Mouse (Mus musculus): Measurements from ENCODE around the gene Usp2. TPM values are rescaled to one million over a fixed set of nuclear protein-coding genes. Genes with fewer than 3 reads are reported as not detected.

The Usp2 gene
- polyA plus RNA-seq, 1 experiment from 2014 or later: 18.6 TPM

DNA sequence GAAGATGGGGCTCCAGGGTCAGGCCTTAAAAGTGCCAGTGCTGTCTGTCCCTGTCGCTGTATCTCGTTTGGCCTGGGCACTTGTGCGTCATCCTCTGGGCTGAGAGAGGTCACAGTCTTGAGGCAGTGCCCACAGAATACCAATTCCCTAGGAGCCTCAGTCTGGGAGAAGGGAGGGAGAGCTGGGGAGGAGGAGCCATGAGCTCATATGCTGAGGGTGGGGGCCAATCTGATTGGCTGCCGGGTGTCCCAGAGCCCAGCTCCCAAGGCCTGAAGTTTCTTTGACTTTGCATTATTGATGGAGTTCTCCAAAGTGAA, 5.7 kb downstream of the Usp2 start:
- H3K27ac ChIP-seq (ENCODE audit: low read depth, low read length): peak overlapping the region; percentile 74
- peak; percentile 63 for ATAC-seq
- H3K36me3 ChIP-seq (ENCODE audit: control insufficient read depth, insufficient read depth, low read length): no peaks in the 10 kb centered on the region
- H3K9ac ChIP-seq (ENCODE audit: low read depth, low read length): no peak overlapping the region
- no peaks in the 10 kb centered on the region for H3K4me1 ChIP-seq (ENCODE audit: control insufficient read depth, insufficient read depth, low read depth, low read length)
- H3K4me3 ChIP-seq (ENCODE audit: low read length): no peak overlapping the region
- 15% methylated on average over 4 of the region's 4 CpGs for WGBS
- no peaks in the 10 kb centered on the region for H3K9me3 ChIP-seq (ENCODE audit: control insufficient read depth, low read length)
- no peaks in the 10 kb centered on the region for H3K27me3 ChIP-seq (replicated peaks; ENCODE audit: control insufficient read depth, insufficient read depth, low read length)
- H3K4me2 ChIP-seq (ENCODE audit: low read length): peak overlapping the region; percentile 20

DNA sequence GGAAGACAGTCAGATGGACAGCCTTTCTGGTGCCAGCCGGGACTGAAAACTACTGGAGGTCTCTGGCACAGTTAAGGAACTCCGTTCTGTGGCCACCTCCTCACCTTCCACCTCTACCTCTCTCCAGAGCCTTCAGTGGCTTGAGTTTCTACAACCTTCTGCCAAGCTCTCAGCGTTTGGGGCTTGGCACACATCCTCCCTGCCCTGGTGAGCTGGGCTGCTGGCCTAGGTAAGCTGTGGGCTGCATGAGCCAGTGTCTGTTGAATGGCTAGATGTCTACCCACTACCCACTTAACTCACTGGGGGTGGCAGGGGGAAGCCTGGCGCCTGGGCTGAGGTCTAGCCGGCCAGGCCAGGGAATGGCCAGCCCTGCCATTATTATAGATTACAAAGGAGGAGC, 6.3 kb downstream of the Usp2 start:
- H3K4me1 ChIP-seq (ENCODE audit: control insufficient read depth, insufficient read depth, low read depth, low read length): no peaks in the 10 kb centered on the region
- no peak for ATAC-seq
- H3K27me3 ChIP-seq (replicated peaks; ENCODE audit: control insufficient read depth, insufficient read depth, low read length): no peaks in the 10 kb centered on the region
- 44% methylated on average over 5 of the region's 5 CpGs for WGBS
- no peak overlapping the region for H3K9ac ChIP-seq (ENCODE audit: low read depth, low read length)
- H3K9me3 ChIP-seq (ENCODE audit: control insufficient read depth, low read length): no peaks in the 10 kb centered on the region
- peak overlapping the region; percentile 10 for H3K4me2 ChIP-seq (ENCODE audit: low read length)
- peak overlapping the region; percentile 49; the same call in 1 of the 2 replicates for H3K27ac ChIP-seq (ENCODE audit: low read depth, low read length)
- H3K4me3 ChIP-seq (ENCODE audit: low read length): no peak overlapping the region
- H3K36me3 ChIP-seq (ENCODE audit: control insufficient read depth, insufficient read depth, low read length): no peaks in the 10 kb centered on the region

GRCm38 (mm10) chr9:44074395-44075275, 7.8 kb downstream of the Usp2 start:
- Histone ChIP-seq H3K36me3 (ENCODE audit: control insufficient read depth, insufficient read depth, low read length) (no peaks in the 10 kb centered on the region), H3K9me3 (ENCODE audit: control insufficient read depth, low read length) (no peaks in the 10 kb centered on the region), H3K4me1 (ENCODE audit: control insufficient read depth, insufficient read depth, low read depth, low read length) (peaks cover 9% of the 10 kb centered on the region; the same call in 1 of the 2 replicates), H3K27ac (ENCODE audit: low read depth, low read length) (no peak overlapping the region), H3K9ac (ENCODE audit: low read depth, low read length) (no peak overlapping the region), H3K27me3 (replicated peaks; ENCODE audit: control insufficient read depth, insufficient read depth, low read length) (no peaks in the 10 kb centered on the region), H3K4me3 (ENCODE audit: low read length) (no peak overlapping the region), H3K4me2 (ENCODE audit: low read length) (no peak overlapping the region)
- no peak for ATAC-seq
- WGBS: 69% methylated on average over 9 of the region's 9 CpGs

DNA sequence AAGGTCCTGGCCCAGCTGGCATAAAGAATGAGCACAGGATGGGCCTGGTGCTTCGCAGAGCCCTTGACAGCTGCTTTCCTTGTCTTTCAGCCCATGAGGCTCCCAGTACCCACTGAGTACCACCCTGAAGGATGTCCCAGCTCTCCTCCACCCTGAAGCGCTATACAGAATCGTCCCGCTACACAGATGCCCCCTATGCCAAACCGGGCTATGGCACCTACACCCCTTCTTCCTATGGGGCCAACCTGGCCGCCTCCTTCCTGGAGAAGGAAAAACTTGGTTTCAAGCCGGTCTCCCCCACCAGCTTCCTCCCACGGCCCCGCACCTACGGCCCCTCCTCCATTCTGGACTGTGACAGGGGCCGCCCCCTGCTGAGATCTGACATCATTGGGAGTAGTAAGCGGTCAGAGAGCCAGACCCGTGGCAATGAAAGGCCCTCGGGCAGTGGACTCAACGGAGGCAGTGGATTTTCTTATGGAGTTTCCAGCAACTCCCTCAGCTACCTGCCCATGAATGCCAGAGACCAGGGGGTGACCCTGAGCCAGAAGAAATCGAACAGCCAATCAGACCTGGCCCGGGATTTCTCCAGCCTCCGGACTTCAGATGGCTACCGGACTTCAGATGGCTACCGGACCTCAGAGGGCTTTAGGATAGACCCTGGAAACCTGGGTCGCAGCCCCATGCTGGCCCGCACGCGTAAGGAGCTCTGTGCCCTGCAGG, 8.6 kb downstream of the Usp2 start:
- peaks cover 9% of the 10 kb centered on the region; the same call in 1 of the 2 replicates for H3K4me1 ChIP-seq (ENCODE audit: control insufficient read depth, insufficient read depth, low read depth, low read length)
- no peaks in the 10 kb centered on the region for H3K36me3 ChIP-seq (ENCODE audit: control insufficient read depth, insufficient read depth, low read length)
- no peaks in the 10 kb centered on the region for H3K27me3 ChIP-seq (replicated peaks; ENCODE audit: control insufficient read depth, insufficient read depth, low read length)
- no peak overlapping the region for H3K4me3 ChIP-seq (ENCODE audit: low read length)
- H3K9ac ChIP-seq (ENCODE audit: low read depth, low read length): no peak overlapping the region
- no peaks in the 10 kb centered on the region for H3K9me3 ChIP-seq (ENCODE audit: control insufficient read depth, low read length)
- H3K4me2 ChIP-seq (ENCODE audit: low read length): no peak overlapping the region
- no peak overlapping the region for H3K27ac ChIP-seq (ENCODE audit: low read depth, low read length)
- 70% methylated on average over 24 of the region's 24 CpGs for WGBS
- ATAC-seq: no peak

GRCm38 (mm10) chr9:44075996-44076763, 9.4 kb downstream of the Usp2 start:
- WGBS: 68% methylated on average over 16 of the region's 16 CpGs
- Histone ChIP-seq H3K36me3 (ENCODE audit: control insufficient read depth, insufficient read depth, low read length) (no peaks in the 10 kb centered on the region), H3K9ac (ENCODE audit: low read depth, low read length) (no peak overlapping the region), H3K4me2 (ENCODE audit: low read length) (no peak overlapping the region), H3K27me3 (replicated peaks; ENCODE audit: control insufficient read depth, insufficient read depth, low read length) (no peaks in the 10 kb centered on the region), H3K4me1 (ENCODE audit: control insufficient read depth, insufficient read depth, low read depth, low read length) (peaks cover 9% of the 10 kb centered on the region; the same call in 1 of the 2 replicates), H3K27ac (ENCODE audit: low read depth, low read length) (no peak overlapping the region), H3K9me3 (ENCODE audit: control insufficient read depth, low read length) (no peaks in the 10 kb centered on the region), H3K4me3 (ENCODE audit: low read length) (no peak overlapping the region)
- ATAC-seq: no peak

DNA sequence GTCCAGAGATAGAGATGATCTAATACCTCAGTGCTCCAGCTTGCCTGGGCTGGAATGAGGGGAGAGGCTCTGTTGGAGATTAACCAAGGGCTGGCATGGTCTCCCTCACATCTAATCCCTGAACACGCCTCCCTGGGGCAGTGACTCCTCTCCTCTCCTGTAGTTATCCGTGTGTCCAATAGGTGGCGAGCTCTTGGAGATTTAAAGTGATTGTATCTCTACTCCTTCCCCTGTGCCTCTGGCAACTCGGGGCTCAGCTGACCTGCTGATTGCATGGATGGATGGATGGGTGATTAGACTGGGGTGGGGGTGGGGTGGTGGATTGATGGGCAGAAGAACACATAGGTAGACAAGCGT, 9.9 kb downstream of the Usp2 start:
- H3K27me3 ChIP-seq (replicated peaks; ENCODE audit: control insufficient read depth, insufficient read depth, low read length): no peaks in the 10 kb centered on the region
- ATAC-seq: no peak
- no peaks in the 10 kb centered on the region for H3K9me3 ChIP-seq (ENCODE audit: control insufficient read depth, low read length)
- no peak overlapping the region for H3K4me3 ChIP-seq (ENCODE audit: low read length)
- no peak overlapping the region for H3K27ac ChIP-seq (ENCODE audit: low read depth, low read length)
- no peak overlapping the region for H3K9ac ChIP-seq (ENCODE audit: low read depth, low read length)
- H3K36me3 ChIP-seq (ENCODE audit: control insufficient read depth, insufficient read depth, low read length): no peaks in the 10 kb centered on the region
- H3K4me1 ChIP-seq (ENCODE audit: control insufficient read depth, insufficient read depth, low read depth, low read length): peaks cover 9% of the 10 kb centered on the region; the same call in 1 of the 2 replicates
- H3K4me2 ChIP-seq (ENCODE audit: low read length): peak overlapping the region; percentile 20; the same call in 1 of the 2 replicates
- 12% methylated on average over 5 of the region's 5 CpGs for WGBS

DNA sequence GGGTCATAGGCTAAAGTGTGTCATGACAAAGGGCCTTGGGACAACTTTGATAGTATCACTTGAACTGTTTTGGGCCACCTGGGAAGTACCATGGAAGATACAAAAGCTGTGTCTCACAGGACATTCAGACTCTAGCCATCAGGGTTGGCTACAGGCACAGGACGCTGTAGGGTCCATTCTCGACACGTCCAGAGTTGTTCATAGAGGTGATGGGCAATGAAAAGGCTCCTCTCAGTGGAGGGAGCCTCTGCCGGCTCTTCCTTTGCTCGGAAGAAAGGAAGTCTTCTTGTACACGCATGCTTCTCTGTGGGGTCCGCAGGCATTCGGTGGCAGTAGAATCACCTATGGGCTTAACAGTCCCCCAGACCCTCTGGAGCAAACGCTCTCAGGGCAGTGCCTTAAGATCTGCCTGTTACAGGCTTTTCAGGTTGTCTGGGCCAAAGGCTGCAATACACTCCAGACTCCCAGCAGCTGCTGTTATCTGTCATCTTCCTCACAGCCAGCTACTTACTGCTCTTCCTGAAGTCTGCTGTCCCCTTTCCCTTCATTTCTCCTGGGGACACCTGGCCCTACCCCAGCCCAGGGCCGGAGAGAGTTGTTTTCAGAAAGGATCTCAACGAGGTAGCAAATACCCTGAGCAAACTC, 10.6 kb downstream of the Usp2 start:
- 85% methylated on average over 11 of the region's 11 CpGs for WGBS
- Histone ChIP-seq H3K27me3 (replicated peaks; ENCODE audit: control insufficient read depth, insufficient read depth, low read length) (no peaks in the 10 kb centered on the region), H3K36me3 (ENCODE audit: control insufficient read depth, insufficient read depth, low read length) (no peaks in the 10 kb centered on the region), H3K4me1 (ENCODE audit: control insufficient read depth, insufficient read depth, low read depth, low read length) (peaks cover 9% of the 10 kb centered on the region; the same call in 1 of the 2 replicates), H3K4me3 (ENCODE audit: low read length) (no peak overlapping the region), H3K27ac (ENCODE audit: low read depth, low read length) (no peak overlapping the region), H3K9me3 (ENCODE audit: control insufficient read depth, low read length) (no peaks in the 10 kb centered on the region), H3K4me2 (ENCODE audit: low read length) (peak overlapping the region; percentile 20; the same call in 1 of the 2 replicates), H3K9ac (ENCODE audit: low read depth, low read length) (no peak overlapping the region)
- ATAC-seq: no peak

GRCm38 (mm10) chr9:44078136-44078797, 11.4 kb downstream of the Usp2 start:
- Histone ChIP-seq H3K36me3 (ENCODE audit: control insufficient read depth, insufficient read depth, low read length) (no peaks in the 10 kb centered on the region), H3K27ac (ENCODE audit: low read depth, low read length) (no peak overlapping the region), H3K27me3 (replicated peaks; ENCODE audit: control insufficient read depth, insufficient read depth, low read length) (no peaks in the 10 kb centered on the region), H3K9ac (ENCODE audit: low read depth, low read length) (no peak overlapping the region), H3K4me3 (ENCODE audit: low read length) (no peak overlapping the region), H3K9me3 (ENCODE audit: control insufficient read depth, low read length) (no peaks in the 10 kb centered on the region), H3K4me2 (ENCODE audit: low read length) (no peak overlapping the region), H3K4me1 (ENCODE audit: control insufficient read depth, insufficient read depth, low read depth, low read length) (peaks cover 9% of the 10 kb centered on the region; the same call in 1 of the 2 replicates)
- WGBS: 86% methylated on average over 10 of the region's 10 CpGs
- no peak for ATAC-seq

Measured in hindbrain, embryonic 16.5 days (tissue).